Mouse (Mus musculus) CH12.LX (cell line): ENCODE results near the gene Wdr38.

ENCODE experiments used
- CTCF ChIP-seq, 2 experiments: IDR thresholded peaks in 1 of 2; conservative IDR thresholded peaks in 1 of 2; 2 replicates each; pipeline ENCODE4 v1.5.1; 2011 to 2012; ENCODE audit warnings: low read depth in 2 of 2, low read length in 2 of 2, improper control_type of control experiment in 1 of 2, inconsistent platforms in 1 of 2, mild to moderate bottlenecking in 1 of 2, moderate library complexity in 1 of 2
- EP300 ChIP-seq: IDR thresholded peaks from 2 replicates; pipeline ENCODE4 v1.6.1; 2011; ENCODE audit warnings: low read length, improper control_type of control experiment
- POLR2A ChIP-seq: IDR thresholded peaks from 2 replicates; pipeline ENCODE4 v1.6.1; 2011; ENCODE audit warnings: low read depth, mild to moderate bottlenecking, improper control_type of control experiment, low read length
- ZNF384 ChIP-seq: IDR thresholded peaks from 2 replicates; pipeline ENCODE4 v1.6.1; 2012; ENCODE audit warnings: low read depth, low read length, improper control_type of control experiment, inconsistent platforms

- TF ChIP-seq EP300 (no peak), CTCF (conservative IDR thresholded peaks at IDR 0.05 in 1 of 2, IDR thresholded peaks at IDR 0.05 in 1 of 2; ENCODE audit: low read depth in 2 of 2, low read length in 2 of 2) (peak; percentile 31 to 44), POLR2A (no peak), ZNF384 (no peak)
Measured at GRCm38 (mm10) chr2:38983456-38983855, 13.8 kb upstream of the Wdr38 start.
